Mouse (Mus musculus): ENCODE measurements around the gene Armc6. TPM values are rescaled to one million over a fixed set of nuclear protein-coding genes. Genes with fewer than 3 reads are reported as not detected.

Gene Armc6
- polyA plus RNA-seq (2015; fragmentation: Nextera tagmentation; extraction: Ambion mirVana), result 25.4 and 26.4 TPM in 2 replicates

- H3K4me3 ChIP-seq (replicated peaks), result peak within 1 kb of the TSS; percentile 83
- H3K27ac ChIP-seq, result peak within 1 kb of the TSS; percentile 95
- peak within 1 kb of the TSS; percentile 90 for H3K4me2 ChIP-seq (replicated peaks)
- peak within 1 kb of the TSS; percentile 85 for H3K9ac ChIP-seq
- no peaks in the 10 kb centered on the region for H3K9me3 ChIP-seq
- H3K27me3 ChIP-seq (replicated peaks), result no peaks in the 10 kb centered on the region
- peaks cover 32% of the 10 kb centered on the region for H3K36me3 ChIP-seq
- ATAC-seq, result peak; percentile 98
- WGBS, result under 1% methylated on average over 67 of the region's 67 CpGs
- H3K4me1 ChIP-seq (replicated peaks), result peaks cover 14% of the 10 kb centered on the region
Measured at GRCm38 (mm10) chr8:70234080-70234780, at the start of gene Armc6, which contains the start of gene Sugp2. Gene Armc6 (minus strand): TSS chr8:70234466. Gene Sugp2 (plus strand): TSS chr8:70234226.

- H3K9ac ChIP-seq, result peak overlapping the region; percentile 94
- H3K27ac ChIP-seq, result peak overlapping the region; percentile 67
- peak; percentile 68 for ATAC-seq
- peaks cover 24% of the 10 kb centered on the region for H3K36me3 ChIP-seq
- H3K4me2 ChIP-seq (replicated peaks), result peak overlapping the region; percentile 87
- H3K4me3 ChIP-seq (replicated peaks), result peak overlapping the region; percentile 82
- H3K27me3 ChIP-seq (replicated peaks), result no peaks in the 10 kb centered on the region
- WGBS, result under 1% methylated on average over 55 of the region's 55 CpGs
- 0 out of 2 replicates have a peak, but pooled peaks cover 7% of the 10 kb centered on the region for H3K4me1 ChIP-seq (replicated peaks)
- no peaks in the 10 kb centered on the region for H3K9me3 ChIP-seq
Measured at GRCm38 (mm10) chr8:70283136-70284077, 49.1 kb upstream of the Armc6 start.

DNA sequence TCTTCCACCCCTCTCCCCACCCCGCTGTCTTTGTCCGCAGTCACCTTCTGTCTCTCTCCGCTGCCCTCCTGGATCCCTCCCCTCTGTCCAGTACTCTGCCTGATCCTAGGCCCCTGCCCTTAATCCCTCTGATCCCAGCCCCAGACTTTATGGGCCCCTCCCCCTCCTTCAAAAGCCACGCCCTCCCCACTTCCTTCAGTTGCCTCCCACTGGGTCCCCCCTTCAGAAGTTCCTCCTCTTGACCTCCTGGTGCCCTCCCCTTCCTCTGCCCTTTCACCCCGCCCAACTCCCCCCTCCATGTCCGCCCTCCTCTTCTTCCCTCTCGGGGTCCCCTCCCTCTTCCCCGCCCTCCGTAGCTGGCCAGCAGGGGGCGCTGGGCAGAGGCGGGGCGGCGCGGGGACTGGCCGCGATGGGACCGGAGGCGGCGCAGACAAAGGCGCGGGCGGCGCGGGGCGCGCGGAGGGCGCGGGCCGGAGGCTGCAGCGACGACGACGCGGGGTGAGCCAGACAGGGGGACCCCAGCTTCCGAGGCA lies 48.4 kb upstream of the Armc6 start, which contains the start of gene Homer3:
Gene Homer3, plus strand, starts transcription at position 225 of the 533 bp plus-strand sequence.
- peak; percentile 94 for ATAC-seq
- H3K4me3 ChIP-seq (replicated peaks), result peak within 1 kb of the TSS; percentile 82
- peaks cover 22% of the 10 kb centered on the region for H3K36me3 ChIP-seq
- peak within 1 kb of the TSS; percentile 94 for H3K9ac ChIP-seq
- peak within 1 kb of the TSS; percentile 67 for H3K27ac ChIP-seq
- H3K4me2 ChIP-seq (replicated peaks), result peak within 1 kb of the TSS; percentile 87
- H3K4me1 ChIP-seq (replicated peaks), result 0 out of 2 replicates have a peak, but pooled peaks cover 7% of the 10 kb centered on the region
- H3K9me3 ChIP-seq, result no peaks in the 10 kb centered on the region
- H3K27me3 ChIP-seq (replicated peaks), result no peaks in the 10 kb centered on the region
- under 1% methylated on average over 36 of the region's 36 CpGs for WGBS

- H3K4me2 ChIP-seq (replicated peaks), result no peak overlapping the region
- 0 out of 2 replicates have a peak, but pooled peaks cover 7% of the 10 kb centered on the region for H3K4me1 ChIP-seq (replicated peaks)
- H3K9ac ChIP-seq, result no peak overlapping the region
- ATAC-seq, result no peak
- H3K27ac ChIP-seq, result peak overlapping the region; percentile 32; the same call in 1 of the 2 replicates
- no peaks in the 10 kb centered on the region for H3K27me3 ChIP-seq (replicated peaks)
- 28% methylated on average over 3 of the region's 3 CpGs for WGBS
- no peak overlapping the region for H3K4me3 ChIP-seq (replicated peaks)
- H3K36me3 ChIP-seq, result peaks cover 7% of the 10 kb centered on the region
- H3K9me3 ChIP-seq, result no peaks in the 10 kb centered on the region
Measured at GRCm38 (mm10) chr8:70281001-70281400, 46.7 kb upstream of the Armc6 start.

GRCm38 (mm10) chr8:70279266-70279665 lies 45.0 kb upstream of the Armc6 start:
- Histone ChIP-seq H3K9me3 (no peaks in the 10 kb centered on the region), H3K27me3 (replicated peaks) (no peaks in the 10 kb centered on the region), H3K27ac (no peak overlapping the region), H3K9ac (no peak overlapping the region), H3K4me1 (replicated peaks) (0 out of 2 replicates have a peak, but pooled peaks cover 7% of the 10 kb centered on the region), H3K36me3 (no peaks in the 10 kb centered on the region), H3K4me2 (replicated peaks) (no peak overlapping the region), H3K4me3 (replicated peaks) (no peak overlapping the region)
- 71% methylated on average over 8 of the region's 8 CpGs for WGBS
- ATAC-seq, result no peak

DNA sequence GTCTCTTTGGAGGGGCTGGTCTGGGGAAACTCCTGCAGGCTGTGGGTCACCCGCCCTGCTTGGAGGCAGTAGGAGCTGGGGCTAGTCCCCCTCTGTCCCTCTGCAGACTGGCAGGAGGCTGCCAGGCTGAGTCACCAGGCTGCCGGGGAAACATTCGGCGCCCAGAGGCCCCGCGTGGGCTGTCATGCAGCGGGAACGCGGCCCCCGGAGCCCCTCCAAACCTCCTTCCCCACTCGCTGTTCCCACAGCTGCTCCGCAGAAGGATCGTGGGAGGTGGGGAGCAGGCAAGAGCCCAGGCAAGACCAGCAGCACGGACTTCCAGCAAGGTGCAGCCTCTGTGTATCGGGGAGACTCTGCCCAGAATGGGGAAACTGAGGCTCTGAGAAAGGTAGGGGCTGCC lies 43.9 kb upstream of the Armc6 start:
- Histone ChIP-seq H3K4me1 (replicated peaks) (0 out of 2 replicates have a peak, but pooled peaks cover 5% of the 10 kb centered on the region), H3K36me3 (no peaks in the 10 kb centered on the region), H3K9ac (no peak overlapping the region), H3K4me2 (replicated peaks) (no peak overlapping the region), H3K4me3 (replicated peaks) (no peak overlapping the region), H3K27ac (no peak overlapping the region), H3K27me3 (replicated peaks) (no peaks in the 10 kb centered on the region), H3K9me3 (no peaks in the 10 kb centered on the region)
- WGBS, result 61% methylated on average over 15 of the region's 15 CpGs
- ATAC-seq, result no peak

DNA sequence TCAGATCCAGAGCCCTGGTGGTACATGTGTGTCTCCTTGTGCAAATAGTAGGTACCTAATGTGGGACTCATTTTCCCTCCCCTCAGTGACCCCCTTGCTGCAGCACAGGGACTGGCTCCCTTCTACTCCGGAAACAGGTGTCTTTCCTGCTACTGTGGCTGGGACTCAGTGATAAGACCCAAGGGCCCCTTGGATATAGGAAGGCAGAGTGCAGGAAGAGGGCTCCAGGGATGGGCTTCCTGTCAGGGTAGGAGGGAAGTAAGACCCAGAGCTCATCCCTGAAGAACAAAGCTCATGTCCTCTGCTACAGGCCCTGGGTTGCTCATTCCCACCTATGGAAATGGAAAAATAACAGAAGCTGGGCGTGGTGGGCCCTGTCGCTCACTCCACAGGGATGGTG lies 42.2 kb upstream of the Armc6 start:
- no peak overlapping the region for H3K27ac ChIP-seq
- ATAC-seq, result no peak

GRCm38 (mm10) chr8:70274350-70274749 lies 40.1 kb upstream of the Armc6 start:
- Histone ChIP-seq H3K9ac (no peak overlapping the region), H3K9me3 (no peaks in the 10 kb centered on the region), H3K4me1 (replicated peaks) (0 out of 2 replicates have a peak, but pooled peaks cover 2% of the 10 kb centered on the region), H3K27me3 (replicated peaks) (no peaks in the 10 kb centered on the region), H3K36me3 (no peaks in the 10 kb centered on the region), H3K27ac (no peak overlapping the region), H3K4me2 (replicated peaks) (no peak overlapping the region), H3K4me3 (replicated peaks) (no peak overlapping the region)
- ATAC-seq, result no peak

More for the DNA sequence above, 42.2 kb upstream of the Armc6 start:
- H3K9ac ChIP-seq, result no peak overlapping the region
- H3K36me3 ChIP-seq, result no peaks in the 10 kb centered on the region
- 0 out of 2 replicates have a peak, but pooled peaks cover 2% of the 10 kb centered on the region for H3K4me1 ChIP-seq (replicated peaks)
- H3K27me3 ChIP-seq (replicated peaks), result no peaks in the 10 kb centered on the region
- 88% methylated on average over 3 of the region's 3 CpGs for WGBS
- H3K4me3 ChIP-seq (replicated peaks), result no peak overlapping the region
- no peak overlapping the region for H3K4me2 ChIP-seq (replicated peaks)
- H3K9me3 ChIP-seq, result no peaks in the 10 kb centered on the region

DNA sequence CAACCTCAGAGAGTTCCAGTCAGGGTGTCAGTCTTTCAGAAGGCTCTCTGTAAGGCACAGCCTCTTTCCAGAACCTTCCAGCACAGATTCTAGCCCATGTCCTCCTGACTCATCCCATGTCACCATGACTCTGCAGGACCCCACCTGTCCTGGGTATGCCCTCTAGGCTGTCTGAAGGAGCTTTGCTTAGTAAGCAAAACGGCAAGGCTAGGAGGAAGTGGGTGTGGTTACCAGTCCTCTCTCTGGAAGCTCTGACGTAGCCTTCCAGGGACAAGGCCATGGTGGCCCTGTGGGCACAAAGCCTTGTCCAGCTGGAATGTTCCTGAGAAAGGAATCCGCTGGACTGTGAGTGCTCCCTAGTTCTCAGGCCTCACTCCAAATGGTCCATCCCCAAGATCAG lies 38.7 kb upstream of the Armc6 start:
- H3K36me3 ChIP-seq, result no peaks in the 10 kb centered on the region
- ATAC-seq, result peak; percentile 73
- no peaks in the 10 kb centered on the region for H3K9me3 ChIP-seq
- H3K27ac ChIP-seq, result no peak overlapping the region
- no peaks in the 10 kb centered on the region for H3K27me3 ChIP-seq (replicated peaks)
- H3K4me2 ChIP-seq (replicated peaks), result no peak overlapping the region
- H3K4me1 ChIP-seq (replicated peaks), result no peaks in the 10 kb centered on the region
- 45% methylated on average over 3 of the region's 3 CpGs for WGBS
- H3K4me3 ChIP-seq (replicated peaks), result no peak overlapping the region
- no peak overlapping the region for H3K9ac ChIP-seq

GRCm38 (mm10) chr8:70268799-70269565 lies 34.7 kb upstream of the Armc6 start:
- no peak overlapping the region for H3K4me2 ChIP-seq (replicated peaks)
- H3K9ac ChIP-seq, result no peak overlapping the region
- no peak for ATAC-seq
- 48% methylated on average over 11 of the region's 11 CpGs for WGBS
- no peak overlapping the region for H3K4me3 ChIP-seq (replicated peaks)
- H3K36me3 ChIP-seq, result peaks cover 7% of the 10 kb centered on the region; the same call in 1 of the 2 replicates
- no peaks in the 10 kb centered on the region for H3K27me3 ChIP-seq (replicated peaks)
- no peaks in the 10 kb centered on the region for H3K9me3 ChIP-seq
- H3K4me1 ChIP-seq (replicated peaks), result no peaks in the 10 kb centered on the region
- no peak overlapping the region for H3K27ac ChIP-seq

DNA sequence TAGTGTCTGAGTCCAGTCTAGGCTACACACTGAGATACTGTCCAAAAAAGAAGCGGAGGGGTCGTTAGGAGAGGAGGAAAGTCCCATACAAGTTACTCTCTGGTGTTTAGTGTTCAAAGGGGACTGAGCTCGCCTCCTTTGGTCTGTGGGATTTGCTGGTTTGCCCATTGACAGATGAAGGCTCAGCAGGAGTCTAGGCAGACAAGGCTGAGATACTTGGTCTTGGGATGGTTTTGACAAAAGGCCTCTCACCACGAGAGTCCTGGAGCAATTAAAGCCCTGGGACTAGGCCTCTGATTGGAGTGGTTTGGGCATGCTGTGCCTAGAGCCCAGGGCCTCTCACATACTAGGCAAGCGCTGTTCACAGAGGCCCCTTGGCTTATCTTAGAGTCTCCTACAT lies 34.0 kb upstream of the Armc6 start:
- Histone ChIP-seq H3K9me3 (no peaks in the 10 kb centered on the region), H3K4me3 (replicated peaks) (no peak overlapping the region), H3K36me3 (peaks cover 13% of the 10 kb centered on the region; the same call in 1 of the 2 replicates), H3K27ac (no peak overlapping the region), H3K4me2 (replicated peaks) (no peak overlapping the region), H3K4me1 (replicated peaks) (no peaks in the 10 kb centered on the region), H3K9ac (no peak overlapping the region), H3K27me3 (replicated peaks) (no peaks in the 10 kb centered on the region)
- no peak for ATAC-seq
- 72% methylated on average over 5 of the region's 5 CpGs for WGBS
